Mouse (Mus musculus) testis, adult 2 months (tissue): ENCODE measurements around the gene Rbm20.

Experiments used
- CTCF ChIP-seq: fragments of 200-500 bp; IDR thresholded peaks from 2 replicates; pipeline ENCODE4 v1.5.1; 2012; ENCODE audit warnings: low read depth, mild to moderate bottlenecking, inconsistent platforms, low read length, moderate library complexity; ENCODE audit not compliant: control insufficient read depth, insufficient read depth, insufficient replicate concordance
- POLR2A ChIP-seq: fragments of 200-500 bp; IDR thresholded peaks from 2 replicates; pipeline ENCODE4 v1.6.1; 2012; ENCODE audit warnings: low read depth, mild to moderate bottlenecking, inconsistent platforms, low read length, moderate library complexity; ENCODE audit not compliant: control insufficient read depth

GRCm38 (mm10) chr19:53665391-53665790 lies 11.7 kb upstream of the Rbm20 start:
- TF ChIP-seq POLR2A, result no peak
- no peak for TF ChIP-seq CTCF
